Mouse (Mus musculus): Measurements from ENCODE around the gene Prx. TPM values are rescaled to one million over a fixed set of nuclear protein-coding genes. Genes with fewer than 3 reads are reported as not detected.

The Prx gene
- polyA plus RNA-seq, 1 experiment from 2014 or later = 1.1 TPM

GRCm38 (mm10) chr7:27526039-27526827 lies 27.1 kb downstream of the Prx start:
- no peak overlapping the region for H3K9ac ChIP-seq (replicated peaks; ENCODE audit: low read depth, low read length)
- H3K4me3 ChIP-seq (replicated peaks; ENCODE audit: low read length) = no peak overlapping the region
- peaks cover 2% of the 10 kb centered on the region; the same call in 1 of the 2 replicates for H3K36me3 ChIP-seq (ENCODE audit: control insufficient read depth, insufficient read depth)
- no peak overlapping the region for H3K4me2 ChIP-seq (ENCODE audit: low read length)
- peak; percentile 85 for ATAC-seq
- H3K27ac ChIP-seq (ENCODE audit: low read length) = no peak overlapping the region
- H3K4me1 ChIP-seq (replicated peaks; ENCODE audit: control insufficient read depth, insufficient read depth, low read length) = peaks cover 3% of the 10 kb centered on the region
- H3K27me3 ChIP-seq (replicated peaks; ENCODE audit: control insufficient read depth, insufficient read depth, low read length) = no peaks in the 10 kb centered on the region
- H3K9me3 ChIP-seq (ENCODE audit: control insufficient read depth, low read length) = no peaks in the 10 kb centered on the region
- 27% methylated on average over 10 of the region's 10 CpGs for WGBS

- ATAC-seq = no peak
- WGBS = 83% methylated on average over 21 of the region's 21 CpGs
- no peak overlapping the region for H3K27ac ChIP-seq (ENCODE audit: low read length)
- H3K4me1 ChIP-seq (replicated peaks; ENCODE audit: control insufficient read depth, insufficient read depth, low read length) = peaks cover 3% of the 10 kb centered on the region
- H3K4me2 ChIP-seq (ENCODE audit: low read length) = no peak overlapping the region
- H3K4me3 ChIP-seq (replicated peaks; ENCODE audit: low read length) = no peak overlapping the region
- H3K9me3 ChIP-seq (ENCODE audit: control insufficient read depth, low read length) = no peaks in the 10 kb centered on the region
- no peak overlapping the region for H3K9ac ChIP-seq (replicated peaks; ENCODE audit: low read depth, low read length)
- peaks cover 12% of the 10 kb centered on the region for H3K36me3 ChIP-seq (ENCODE audit: control insufficient read depth, insufficient read depth)
- H3K27me3 ChIP-seq (replicated peaks; ENCODE audit: control insufficient read depth, insufficient read depth, low read length) = no peaks in the 10 kb centered on the region
These were observed 29.9 kb downstream of the Prx start for GRCm38 (mm10) chr7:27529070-27529469.

GRCm38 (mm10) chr7:27530937-27531336 lies 31.8 kb downstream of the Prx start:
- 74% methylated on average over 3 of the region's 3 CpGs for WGBS
- Histone ChIP-seq H3K27ac (ENCODE audit: low read length) (no peak overlapping the region), H3K9me3 (ENCODE audit: control insufficient read depth, low read length) (no peaks in the 10 kb centered on the region), H3K4me1 (replicated peaks; ENCODE audit: control insufficient read depth, insufficient read depth, low read length) (peaks cover 3% of the 10 kb centered on the region), H3K4me2 (ENCODE audit: low read length) (no peak overlapping the region), H3K4me3 (replicated peaks; ENCODE audit: low read length) (no peak overlapping the region), H3K36me3 (ENCODE audit: control insufficient read depth, insufficient read depth) (peaks cover 14% of the 10 kb centered on the region), H3K9ac (replicated peaks; ENCODE audit: low read depth, low read length) (no peak overlapping the region), H3K27me3 (replicated peaks; ENCODE audit: control insufficient read depth, insufficient read depth, low read length) (no peaks in the 10 kb centered on the region)
- no peak for ATAC-seq

GRCm38 (mm10) chr7:27531707-27532106 lies 32.6 kb downstream of the Prx start:
- ATAC-seq = no peak
- Histone ChIP-seq H3K4me1 (replicated peaks; ENCODE audit: control insufficient read depth, insufficient read depth, low read length) (no peaks in the 10 kb centered on the region), H3K4me3 (replicated peaks; ENCODE audit: low read length) (no peak overlapping the region), H3K36me3 (ENCODE audit: control insufficient read depth, insufficient read depth) (peaks cover 14% of the 10 kb centered on the region), H3K27me3 (replicated peaks; ENCODE audit: control insufficient read depth, insufficient read depth, low read length) (no peaks in the 10 kb centered on the region), H3K9ac (replicated peaks; ENCODE audit: low read depth, low read length) (no peak overlapping the region), H3K4me2 (ENCODE audit: low read length) (no peak overlapping the region), H3K27ac (ENCODE audit: low read length) (no peak overlapping the region), H3K9me3 (ENCODE audit: control insufficient read depth, low read length) (no peaks in the 10 kb centered on the region)
- WGBS = 89% methylated on average over 10 of the region's 10 CpGs

- 93% methylated on average over 9 of the region's 9 CpGs for WGBS
- Histone ChIP-seq H3K36me3 (ENCODE audit: control insufficient read depth, insufficient read depth) (peaks cover 16% of the 10 kb centered on the region), H3K4me3 (replicated peaks; ENCODE audit: low read length) (no peak overlapping the region), H3K9me3 (ENCODE audit: control insufficient read depth, low read length) (no peaks in the 10 kb centered on the region), H3K27me3 (replicated peaks; ENCODE audit: control insufficient read depth, insufficient read depth, low read length) (no peaks in the 10 kb centered on the region), H3K4me2 (ENCODE audit: low read length) (no peak overlapping the region), H3K4me1 (replicated peaks; ENCODE audit: control insufficient read depth, insufficient read depth, low read length) (no peaks in the 10 kb centered on the region), H3K9ac (replicated peaks; ENCODE audit: low read depth, low read length) (no peak overlapping the region), H3K27ac (ENCODE audit: low read length) (no peak overlapping the region)
- ATAC-seq = no peak
These were observed 33.4 kb downstream of the Prx start for GRCm38 (mm10) chr7:27532480-27533050.

GRCm38 (mm10) chr7:27535386-27535785 lies 36.3 kb downstream of the Prx start:
- no peak for ATAC-seq
- 85% methylated on average over 2 of the region's 2 CpGs for WGBS

GRCm38 (mm10) chr7:27536618-27537017 lies 37.5 kb downstream of the Prx start:
- Histone ChIP-seq H3K4me2 (ENCODE audit: low read length) (no peak overlapping the region), H3K9me3 (ENCODE audit: control insufficient read depth, low read length) (no peaks in the 10 kb centered on the region), H3K9ac (replicated peaks; ENCODE audit: low read depth, low read length) (no peak overlapping the region), H3K4me3 (replicated peaks; ENCODE audit: low read length) (no peak overlapping the region), H3K4me1 (replicated peaks; ENCODE audit: control insufficient read depth, insufficient read depth, low read length) (peaks cover 4% of the 10 kb centered on the region), H3K27ac (ENCODE audit: low read length) (no peak overlapping the region), H3K27me3 (replicated peaks; ENCODE audit: control insufficient read depth, insufficient read depth, low read length) (no peaks in the 10 kb centered on the region), H3K36me3 (ENCODE audit: control insufficient read depth, insufficient read depth) (peaks cover 19% of the 10 kb centered on the region)
- ATAC-seq = no peak
- 92% methylated on average over 6 of the region's 6 CpGs for WGBS

More at GRCm38 (mm10) chr7:27535386-27535785, 36.3 kb downstream of the Prx start:
- Histone ChIP-seq H3K9me3 (ENCODE audit: control insufficient read depth, low read length) (no peaks in the 10 kb centered on the region), H3K27me3 (replicated peaks; ENCODE audit: control insufficient read depth, insufficient read depth, low read length) (no peaks in the 10 kb centered on the region), H3K9ac (replicated peaks; ENCODE audit: low read depth, low read length) (no peak overlapping the region), H3K4me2 (ENCODE audit: low read length) (no peak overlapping the region), H3K36me3 (ENCODE audit: control insufficient read depth, insufficient read depth) (peaks cover 19% of the 10 kb centered on the region), H3K4me3 (replicated peaks; ENCODE audit: low read length) (no peak overlapping the region), H3K27ac (ENCODE audit: low read length) (no peak overlapping the region), H3K4me1 (replicated peaks; ENCODE audit: control insufficient read depth, insufficient read depth, low read length) (no peaks in the 10 kb centered on the region)

- Histone ChIP-seq H3K27me3 (replicated peaks; ENCODE audit: control insufficient read depth, insufficient read depth, low read length) (no peaks in the 10 kb centered on the region), H3K27ac (ENCODE audit: low read length) (no peak overlapping the region), H3K36me3 (ENCODE audit: control insufficient read depth, insufficient read depth) (peaks cover 12% of the 10 kb centered on the region), H3K4me2 (ENCODE audit: low read length) (no peak overlapping the region), H3K9ac (replicated peaks; ENCODE audit: low read depth, low read length) (no peak overlapping the region), H3K9me3 (ENCODE audit: control insufficient read depth, low read length) (no peaks in the 10 kb centered on the region), H3K4me3 (replicated peaks; ENCODE audit: low read length) (no peak overlapping the region), H3K4me1 (replicated peaks; ENCODE audit: control insufficient read depth, insufficient read depth, low read length) (peaks cover 12% of the 10 kb centered on the region)
- WGBS = 93% methylated on average over 8 of the region's 8 CpGs
- no peak for ATAC-seq
These were observed 38.9 kb downstream of the Prx start for GRCm38 (mm10) chr7:27537998-27538397.

GRCm38 (mm10) chr7:27538797-27539196 lies 39.7 kb downstream of the Prx start:
- Histone ChIP-seq H3K9ac (replicated peaks; ENCODE audit: low read depth, low read length) (no peak overlapping the region), H3K4me2 (ENCODE audit: low read length) (no peak overlapping the region), H3K27me3 (replicated peaks; ENCODE audit: control insufficient read depth, insufficient read depth, low read length) (no peaks in the 10 kb centered on the region), H3K9me3 (ENCODE audit: control insufficient read depth, low read length) (no peaks in the 10 kb centered on the region), H3K27ac (ENCODE audit: low read length) (no peak overlapping the region), H3K4me3 (replicated peaks; ENCODE audit: low read length) (no peak overlapping the region), H3K4me1 (replicated peaks; ENCODE audit: control insufficient read depth, insufficient read depth, low read length) (peaks cover 14% of the 10 kb centered on the region), H3K36me3 (ENCODE audit: control insufficient read depth, insufficient read depth) (peaks cover 9% of the 10 kb centered on the region)
- 96% methylated on average over 2 of the region's 2 CpGs for WGBS
- no peak for ATAC-seq
